Mouse (Mus musculus): ENCODE results near the gene Erich6. TPM values are rescaled to one million over a fixed set of nuclear protein-coding genes. Genes with fewer than 3 reads are reported as not detected.
"Not testable (repeated sequence)": the region's sequence is repeated elsewhere in the genome, so short reads cannot be mapped to it uniquely, and the experiment has no call there.

Erich6 gene
- polyA plus RNA-seq, 1 experiment from 2014 or later = 0.19 TPM

- no peaks in the 10 kb centered on the region for H3K9me3 ChIP-seq (replicated peaks)
- H3K27me3 ChIP-seq (replicated peaks) = no peaks in the 10 kb centered on the region
- H3K36me3 ChIP-seq = no peaks in the 10 kb centered on the region
- 69% methylated on average over 2 of the region's 2 CpGs for WGBS
- H3K27ac ChIP-seq (ENCODE audit: poor library complexity, severe bottlenecking) = no peak overlapping the region
- ATAC-seq (ENCODE audit: insufficient number of reproducible peaks, low FRiP score) = no peak
- no peak overlapping the region for H3K9ac ChIP-seq
- H3K4me2 ChIP-seq = no peak overlapping the region
- no peak overlapping the region for H3K4me3 ChIP-seq
- peaks cover 7% of the 10 kb centered on the region for H3K4me1 ChIP-seq (replicated peaks)
These were observed 5.3 kb downstream of the Erich6 start for GRCm38 (mm10) chr3:58631693-58632092.

GRCm38 (mm10) chr3:58624981-58625380 is 12.0 kb downstream of the Erich6 start:
- Histone ChIP-seq H3K9me3 (replicated peaks) (no peaks in the 10 kb centered on the region), H3K27me3 (replicated peaks) (no peaks in the 10 kb centered on the region), H3K36me3 (no peaks in the 10 kb centered on the region), H3K4me1 (replicated peaks) (no peaks in the 10 kb centered on the region), H3K9ac (no peak overlapping the region), H3K27ac (ENCODE audit: poor library complexity, severe bottlenecking) (no peak overlapping the region), H3K4me2 (no peak overlapping the region), H3K4me3 (no peak overlapping the region)
- 60% methylated on average over 4 of the region's 4 CpGs for WGBS
- no peak for ATAC-seq (ENCODE audit: insufficient number of reproducible peaks, low FRiP score)

- Histone ChIP-seq H3K9me3 (replicated peaks) (no peaks in the 10 kb centered on the region; the same call in 1 of the 2 replicates), H3K4me3 (no peak overlapping the region), H3K36me3 (no peaks in the 10 kb centered on the region), H3K27me3 (replicated peaks) (no peaks in the 10 kb centered on the region), H3K27ac (ENCODE audit: poor library complexity, severe bottlenecking) (no peak overlapping the region), H3K4me1 (replicated peaks) (no peaks in the 10 kb centered on the region), H3K9ac (no peak overlapping the region), H3K4me2 (no peak overlapping the region)
- 69% methylated on average over 3 of the region's 3 CpGs for WGBS
- no peak for ATAC-seq (ENCODE audit: insufficient number of reproducible peaks, low FRiP score)
These were observed 14.2 kb downstream of the Erich6 start for GRCm38 (mm10) chr3:58622665-58623394.

GRCm38 (mm10) chr3:58621066-58621465 is 15.9 kb downstream of the Erich6 start:
- Histone ChIP-seq H3K4me3 (no peak overlapping the region), H3K4me2 (no peak overlapping the region), H3K36me3 (no peaks in the 10 kb centered on the region), H3K9me3 (replicated peaks) (no peaks in the 10 kb centered on the region; the same call in 1 of the 2 replicates), H3K27ac (ENCODE audit: poor library complexity, severe bottlenecking) (no peak overlapping the region), H3K27me3 (replicated peaks) (no peaks in the 10 kb centered on the region), H3K9ac (no peak overlapping the region), H3K4me1 (replicated peaks) (no peaks in the 10 kb centered on the region)
- WGBS = 72% methylated on average over 7 of the region's 7 CpGs
- no peak for ATAC-seq (ENCODE audit: insufficient number of reproducible peaks, low FRiP score)

- ATAC-seq (ENCODE audit: insufficient number of reproducible peaks, low FRiP score) = no peak
- no peaks in the 10 kb centered on the region for H3K4me1 ChIP-seq (replicated peaks)
These were observed 27.0 kb downstream of the Erich6 start for GRCm38 (mm10) chr3:58609985-58610384.

GRCm38 (mm10) chr3:58608506-58608905 is 28.5 kb downstream of the Erich6 start:
- no peak for ATAC-seq (ENCODE audit: insufficient number of reproducible peaks, low FRiP score)
- no peaks in the 10 kb centered on the region for H3K4me1 ChIP-seq (replicated peaks)
- no peak overlapping the region for H3K4me3 ChIP-seq
- no peaks in the 10 kb centered on the region for H3K36me3 ChIP-seq
- no peak overlapping the region for H3K9ac ChIP-seq
- no peak overlapping the region for H3K27ac ChIP-seq (ENCODE audit: poor library complexity, severe bottlenecking)
- H3K9me3 ChIP-seq (replicated peaks) = peaks cover 15% of the 10 kb centered on the region; the same call in 1 of the 2 replicates
- no peaks in the 10 kb centered on the region for H3K27me3 ChIP-seq (replicated peaks)
- 85% methylated on average over 4 of the region's 4 CpGs for WGBS
- H3K4me2 ChIP-seq = no peak overlapping the region

More at GRCm38 (mm10) chr3:58609985-58610384, 27.0 kb downstream of the Erich6 start:
- no peaks in the 10 kb centered on the region for H3K36me3 ChIP-seq
- WGBS = 63% methylated on average over 5 of the region's 5 CpGs
- H3K27me3 ChIP-seq (replicated peaks) = no peaks in the 10 kb centered on the region
- H3K9ac ChIP-seq = no peak overlapping the region
- H3K9me3 ChIP-seq (replicated peaks) = peaks cover 15% of the 10 kb centered on the region; the same call in 1 of the 2 replicates
- H3K4me2 ChIP-seq = no peak overlapping the region
- H3K27ac ChIP-seq (ENCODE audit: poor library complexity, severe bottlenecking) = no peak overlapping the region
- no peak overlapping the region for H3K4me3 ChIP-seq

- no peak overlapping the region for H3K9ac ChIP-seq
- H3K27ac ChIP-seq (ENCODE audit: poor library complexity, severe bottlenecking) = no peak overlapping the region
- no peaks in the 10 kb centered on the region for H3K4me1 ChIP-seq (replicated peaks)
- no peaks in the 10 kb centered on the region for H3K9me3 ChIP-seq (replicated peaks)
- no peak overlapping the region for H3K4me3 ChIP-seq
- no peaks in the 10 kb centered on the region for H3K27me3 ChIP-seq (replicated peaks)
- 71% methylated on average over 5 of the region's 5 CpGs for WGBS
- no peak overlapping the region for H3K4me2 ChIP-seq
- peaks cover 35% of the 10 kb centered on the region for H3K36me3 ChIP-seq
- ATAC-seq (ENCODE audit: insufficient number of reproducible peaks, low FRiP score) = no peak
These were observed 43.4 kb downstream of the Erich6 start for GRCm38 (mm10) chr3:58593623-58594022.

GRCm38 (mm10) chr3:58592666-58593065 is 44.3 kb downstream of the Erich6 start:
- H3K9me3 ChIP-seq (replicated peaks); H3K4me3 ChIP-seq; H3K4me1 ChIP-seq (replicated peaks); H3K4me2 ChIP-seq; H3K27ac ChIP-seq (ENCODE audit: poor library complexity, severe bottlenecking); ATAC-seq (ENCODE audit: insufficient number of reproducible peaks, low FRiP score); H3K9ac ChIP-seq; H3K27me3 ChIP-seq (replicated peaks): not testable (repeated sequence)
- WGBS = 94% methylated on average over 7 of the region's 7 CpGs
- peaks cover 35% of the 10 kb centered on the region for H3K36me3 ChIP-seq

GRCm38 (mm10) chr3:58590544-58590943 is 46.5 kb downstream of the Erich6 start:
- H3K36me3 ChIP-seq = peaks cover 48% of the 10 kb centered on the region

GRCm38 (mm10) chr3:58582788-58583426 is 54.1 kb downstream of the Erich6 start:
- Histone ChIP-seq H3K4me2 (no peak overlapping the region), H3K27ac (ENCODE audit: poor library complexity, severe bottlenecking) (no peak overlapping the region), H3K4me1 (replicated peaks) (peaks cover 18% of the 10 kb centered on the region), H3K27me3 (replicated peaks) (no peaks in the 10 kb centered on the region), H3K4me3 (no peak overlapping the region), H3K36me3 (peaks cover 30% of the 10 kb centered on the region), H3K9ac (no peak overlapping the region), H3K9me3 (replicated peaks) (no peaks in the 10 kb centered on the region)
- WGBS = 79% methylated on average over 5 of the region's 5 CpGs
- no peak for ATAC-seq (ENCODE audit: insufficient number of reproducible peaks, low FRiP score)

More at GRCm38 (mm10) chr3:58590544-58590943, 46.5 kb downstream of the Erich6 start:
- not testable (repeated sequence) for ATAC-seq (ENCODE audit: insufficient number of reproducible peaks, low FRiP score); H3K27ac ChIP-seq (ENCODE audit: poor library complexity, severe bottlenecking); H3K9ac ChIP-seq; H3K4me1 ChIP-seq (replicated peaks); H3K4me3 ChIP-seq; H3K4me2 ChIP-seq; H3K27me3 ChIP-seq (replicated peaks); H3K9me3 ChIP-seq (replicated peaks)
- 92% methylated on average over 4 of the region's 4 CpGs for WGBS

GRCm38 (mm10) chr3:58582297-58582696 is 54.7 kb downstream of the Erich6 start:
- Histone ChIP-seq H3K4me3 (no peak overlapping the region), H3K9ac (no peak overlapping the region)
- WGBS = 51% methylated on average over 5 of the region's 5 CpGs

More at GRCm38 (mm10) chr3:58582297-58582696, 54.7 kb downstream of the Erich6 start:
- H3K36me3 ChIP-seq = peaks cover 24% of the 10 kb centered on the region
- no peak overlapping the region for H3K27ac ChIP-seq (ENCODE audit: poor library complexity, severe bottlenecking)
- no peak for ATAC-seq (ENCODE audit: insufficient number of reproducible peaks, low FRiP score)
- H3K27me3 ChIP-seq (replicated peaks) = no peaks in the 10 kb centered on the region
- H3K4me2 ChIP-seq = no peak overlapping the region
- H3K9me3 ChIP-seq (replicated peaks) = no peaks in the 10 kb centered on the region
- H3K4me1 ChIP-seq (replicated peaks) = peaks cover 18% of the 10 kb centered on the region
